Mouse (Mus musculus) gastrocnemius, adult 8-10 months (tissue): ENCODE measurements around the gene 1700016K19Rik. TPM values are rescaled to one million over a fixed set of nuclear protein-coding genes. Genes with fewer than 3 reads are reported as not detected.

Experiments used
- DNase-seq, 2 experiments: peaks; one replicate each; pipeline ENCODE4 v3.0.0; 2022; ENCODE audit warnings: low spot score in 2 of 2
- total RNA-seq, 4 experiments: library from RNA; stranded (reverse); gene quantifications; 2 replicates each; pipeline ENCODE4 v1.2.4; 2022

Gene 1700016K19Rik
- total RNA-seq, 4 experiments from 2014 or later, result not detected

DNA sequence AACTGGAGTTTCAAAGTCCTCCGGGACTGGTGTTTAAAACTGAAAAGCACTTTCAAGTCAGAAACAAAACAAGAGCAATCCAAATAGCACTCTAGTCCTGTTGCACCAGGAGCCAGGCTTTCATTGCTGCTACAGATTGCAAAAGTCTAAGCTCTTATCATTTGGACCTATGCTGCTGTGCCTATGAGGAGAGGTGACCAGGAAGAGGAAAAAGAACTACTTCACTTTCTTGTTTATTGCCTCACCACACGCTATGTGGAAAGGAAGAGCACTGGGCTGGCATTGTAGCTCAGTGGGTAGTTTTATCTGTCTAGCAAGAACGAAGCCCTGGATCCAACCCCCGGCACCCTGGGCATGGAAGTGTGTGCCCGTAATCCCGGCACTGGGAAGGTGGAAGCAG is 33.6 kb downstream of the 1700016K19Rik start:
- no peak for DNase-seq

DNA sequence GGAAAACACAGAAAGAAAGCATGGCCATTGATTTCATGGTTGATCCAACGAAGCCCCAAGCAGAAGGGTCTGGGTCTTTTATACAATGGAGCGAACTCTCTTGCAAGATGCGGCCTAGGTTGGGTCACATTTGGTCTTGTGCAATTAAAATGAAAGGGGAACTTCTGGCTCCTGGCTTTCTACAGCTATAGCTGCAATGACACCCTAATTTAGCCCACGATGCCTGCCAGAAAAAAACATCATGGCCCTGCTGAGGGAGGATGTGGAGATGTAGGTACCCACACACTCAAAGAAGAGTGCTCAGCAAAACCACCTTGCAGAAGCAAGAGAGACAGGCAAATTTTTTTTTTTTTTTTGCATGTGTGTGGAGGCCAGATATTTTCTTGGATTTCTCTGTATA is 34.1 kb downstream of the 1700016K19Rik start:
- DNase-seq, result no peak

DNA sequence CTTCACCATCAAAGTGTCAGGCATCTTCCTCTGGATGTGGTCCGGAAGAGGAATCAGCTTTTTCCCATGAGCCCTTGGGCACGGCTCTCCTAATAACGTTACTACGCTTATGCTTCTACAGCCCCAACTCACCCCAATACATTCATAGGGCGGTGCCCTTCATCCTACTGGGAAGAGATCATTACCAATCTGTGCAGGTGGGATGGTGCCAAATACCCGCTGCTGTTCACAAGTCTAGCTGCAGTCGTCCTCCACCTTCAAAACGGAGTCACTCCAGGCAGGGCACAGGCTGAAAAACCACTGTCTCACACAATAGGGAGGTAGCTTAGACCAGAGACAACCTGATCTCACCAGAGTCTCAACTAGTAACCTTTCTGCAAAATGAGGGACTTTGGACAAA is 35.5 kb downstream of the 1700016K19Rik start:
- DNase-seq, result no peak

DNA sequence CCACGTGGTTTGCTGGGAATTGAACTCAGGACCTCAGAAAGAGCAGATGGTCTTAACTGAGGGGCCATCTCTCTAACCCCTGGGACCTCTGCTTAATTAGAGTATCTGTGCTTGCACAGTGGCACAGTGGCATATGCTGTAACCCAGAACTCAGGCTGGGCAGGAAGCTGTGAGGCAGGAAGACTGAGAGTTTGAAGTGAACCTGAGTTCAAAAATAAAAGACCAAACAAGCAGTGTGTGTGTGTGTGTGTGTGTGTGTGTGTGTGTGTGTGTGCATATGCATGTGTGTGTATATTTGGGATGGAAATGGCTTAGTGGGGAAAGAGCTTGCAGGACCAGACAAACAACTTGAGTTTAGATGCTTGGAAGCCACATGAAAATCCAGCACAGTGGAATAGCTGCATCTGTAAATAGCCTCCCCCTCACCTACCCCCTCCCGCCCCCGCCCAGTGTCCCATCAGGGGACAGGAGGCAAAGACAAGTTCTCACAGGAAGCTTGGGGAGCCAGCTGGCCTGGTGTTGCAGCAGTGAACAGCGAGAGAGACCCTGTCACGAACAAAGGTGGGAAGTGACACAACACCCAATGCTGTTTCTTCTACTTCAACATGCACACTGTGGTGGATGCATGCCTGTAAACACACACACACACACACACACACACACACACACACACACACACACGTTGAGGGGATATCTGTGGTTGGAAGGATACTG is 38.0 kb downstream of the 1700016K19Rik start:
- DNase-seq, result no peak

GRCm38 (mm10) chr11:76039271-76040053 is 39.8 kb downstream of the 1700016K19Rik start:
- no peak for DNase-seq

DNA sequence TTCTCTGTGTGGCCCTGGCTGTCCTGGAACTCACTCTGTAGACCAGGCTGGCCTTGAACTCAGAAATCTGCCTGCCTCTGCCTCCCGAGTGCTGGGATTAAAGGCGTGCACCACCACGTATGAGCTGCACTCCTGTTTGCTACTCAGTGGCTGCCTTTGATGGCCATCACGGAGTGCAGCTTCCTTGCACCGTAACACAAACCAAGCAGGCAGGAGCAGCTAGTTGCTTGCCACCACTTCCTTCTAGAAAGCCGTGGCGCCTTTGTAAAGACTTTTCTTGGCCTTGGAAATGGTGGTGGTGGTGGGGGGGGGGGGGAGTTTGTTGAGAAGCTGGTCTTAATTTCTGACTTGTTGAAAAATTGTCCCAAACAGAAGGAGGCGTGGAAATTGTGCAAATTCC is 40.4 kb downstream of the 1700016K19Rik start:
- no peak for DNase-seq

- DNase-seq, result no peak
These were observed 41.2 kb downstream of the 1700016K19Rik start for GRCm38 (mm10) chr11:76040761-76041376.

DNA sequence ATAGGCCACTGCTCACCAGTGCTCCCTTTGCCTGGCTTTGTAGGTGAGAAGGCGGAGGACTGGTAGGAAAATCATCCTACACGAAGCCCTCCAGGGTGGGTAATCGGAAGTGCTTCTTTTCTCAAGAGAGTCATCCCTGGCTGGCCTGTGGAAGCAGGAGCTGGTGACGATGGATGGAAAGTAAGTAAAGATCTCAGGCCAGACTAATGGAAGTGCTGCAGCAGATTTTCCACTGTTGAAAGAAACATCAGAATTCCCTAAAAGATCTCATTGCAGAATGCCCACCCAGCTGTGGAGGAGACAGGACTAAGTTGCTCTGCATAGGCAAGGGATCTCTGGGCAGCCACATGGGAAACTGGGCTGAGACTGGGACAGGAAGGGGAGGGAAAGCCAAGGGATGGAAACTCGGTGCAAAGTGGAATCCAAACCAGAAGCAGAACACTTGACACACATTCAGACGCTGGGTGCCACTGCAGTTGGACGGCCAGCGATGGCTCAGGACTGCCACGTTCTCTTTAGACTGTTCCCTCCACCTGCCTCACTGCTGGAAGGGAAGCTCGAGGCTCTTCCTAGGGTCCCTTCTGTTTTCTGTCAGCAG is 42.4 kb downstream of the 1700016K19Rik start:
- DNase-seq, result no peak

- no peak for DNase-seq
These were observed 43.2 kb downstream of the 1700016K19Rik start for GRCm38 (mm10) chr11:76042882-76043281.

DNA sequence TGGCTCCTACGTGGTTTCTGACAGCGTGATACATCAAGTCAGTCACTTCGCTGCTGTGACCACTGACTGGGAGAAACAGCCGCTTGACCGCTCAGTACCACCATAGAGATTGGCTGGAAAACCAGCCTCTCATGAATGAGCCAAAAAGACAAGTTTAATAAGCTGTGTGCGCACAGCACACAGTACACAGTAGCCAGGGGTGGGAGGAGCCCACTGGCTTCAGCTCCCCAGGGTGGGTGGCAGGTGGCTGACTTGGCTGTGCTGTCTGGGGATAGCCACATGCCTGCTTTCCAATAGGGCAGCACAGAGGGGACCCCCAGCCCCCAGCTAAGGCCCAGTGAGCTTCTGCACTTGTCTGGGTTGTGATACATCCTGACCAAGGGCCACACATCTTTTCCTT is 44.8 kb downstream of the 1700016K19Rik start:
- no peak for DNase-seq

GRCm38 (mm10) chr11:76045367-76045766 is 45.7 kb downstream of the 1700016K19Rik start:
- no peak for DNase-seq

- no peak for DNase-seq
These were observed 50.8 kb downstream of the 1700016K19Rik start for GRCm38 (mm10) chr11:76050509-76050908.

DNA sequence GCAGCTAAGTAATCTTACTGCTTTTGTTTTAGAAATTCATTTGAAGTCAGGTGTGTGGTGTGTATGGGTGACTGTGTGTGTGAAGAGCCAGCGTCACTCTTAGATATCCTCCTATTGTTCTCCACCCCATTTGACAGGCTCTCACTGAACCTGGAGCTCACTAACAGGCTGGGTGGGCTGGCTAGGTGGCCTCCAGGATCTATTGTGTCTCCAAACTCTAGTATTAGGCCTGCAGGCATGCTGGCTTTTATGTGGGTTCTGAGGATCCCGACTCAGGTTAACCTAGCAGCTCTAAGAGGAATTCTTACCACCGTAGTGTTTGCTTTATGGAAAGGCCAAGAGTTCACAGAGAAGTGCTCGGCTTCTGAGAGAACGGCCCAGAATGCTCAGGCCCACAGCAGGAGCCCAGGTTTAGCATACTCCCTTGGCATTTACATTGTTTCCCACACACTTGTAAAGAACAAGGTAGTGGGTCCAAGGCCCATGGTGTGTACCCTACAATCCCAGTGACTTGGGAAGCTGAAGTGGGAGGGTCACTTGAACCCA is 51.3 kb downstream of the 1700016K19Rik start:
- DNase-seq, result no peak

GRCm38 (mm10) chr11:76052496-76052895 is 52.8 kb downstream of the 1700016K19Rik start:
- DNase-seq, result no peak

Other genes starting within 250 kb of the 1700016K19Rik start
- 1 to 10 TPM in 2 of 4 experiments, under 1 TPM in 2; 0.41 to 1.4 (median 0.78) TPM for gene Doc2b, start 203.9 kb upstream of the 1700016K19Rik start, total RNA-seq
- gene Rph3al, start 61.5 kb upstream of the 1700016K19Rik start, total RNA-seq, result 10 to 100 TPM; 14.1 to 17.5 (median 14.9) TPM
- 10 to 100 TPM in 1 of 4 experiments, 1 to 10 TPM in 3; 7.4 to 13.4 (median 9.2) TPM for gene Rflnb, start 27.9 kb downstream of the 1700016K19Rik start, total RNA-seq
- gene Vps53, start 179.7 kb downstream of the 1700016K19Rik start, total RNA-seq, result 10 to 100 TPM; 19.6 to 22.5 (median 21.5) TPM
- 1 to 10 TPM in 2 of 4 experiments, under 1 TPM in 2; 0.88 to 2.3 (median 1.1) TPM for gene Fam57a, start 179.8 kb downstream of the 1700016K19Rik start, total RNA-seq
- not detected for gene Dbil5, start 217.7 kb downstream of the 1700016K19Rik start, total RNA-seq
- gene Gemin4, start 217.8 kb downstream of the 1700016K19Rik start, total RNA-seq, result 1 to 10 TPM; 2.0 to 4.3 (median 3.6) TPM
- 10 to 100 TPM; 12.8 to 14.7 (median 13.1) TPM for gene Mrm3, start 243.8 kb downstream of the 1700016K19Rik start, total RNA-seq
- gene Glod4, start 243.8 kb downstream of the 1700016K19Rik start, total RNA-seq, result 10 to 100 TPM; 22.0 to 24.5 (median 22.7) TPM